Mouse (Mus musculus) mesoderm, embryonic 11.5 days (tissue): ENCODE data around the gene Sympk.

Source experiments
- DNase-seq: peaks from one replicate; pipeline ENCODE4 v3.0.0-alpha.2; 2012; ENCODE audit warnings: low read depth, low spot score

Gene Sympk

GRCm38 (mm10) chr7:19007026-19007977, 16.9 kb upstream of the Sympk start:
- no peak for DNase-seq

GRCm38 (mm10) chr7:19010581-19010980, 13.6 kb upstream of the Sympk start:
- no peak for DNase-seq

- DNase-seq, result no peak
These were observed 12.1 kb upstream of the Sympk start for GRCm38 (mm10) chr7:19012025-19012621.

- DNase-seq, result no peak
These were observed 11.3 kb upstream of the Sympk start for GRCm38 (mm10) chr7:19012882-19013281.

- DNase-seq, result no peak
These were observed 9.7 kb upstream of the Sympk start for GRCm38 (mm10) chr7:19014452-19014851.

GRCm38 (mm10) chr7:19016042-19016441, 8.1 kb upstream of the Sympk start:
- no peak for DNase-seq

GRCm38 (mm10) chr7:19017909-19018308, 6.3 kb upstream of the Sympk start:
- no peak for DNase-seq

GRCm38 (mm10) chr7:19021048-19021447, 3.1 kb upstream of the Sympk start:
- no peak for DNase-seq

GRCm38 (mm10) chr7:19022189-19022958, 1.8 kb upstream of the Sympk start:
- no peak for DNase-seq

- no peak for DNase-seq
These were observed 791 bp upstream of the Sympk start, which contains the start of gene Foxa3 for GRCm38 (mm10) chr7:19023357-19023814. Gene Foxa3, minus strand, starts transcription at chr7:19023538.

GRCm38 (mm10) chr7:19024581-19025255, 541 bp downstream of the Sympk start:
- peak; percentile 30 for DNase-seq

- no peak for DNase-seq
These were observed 3.9 kb downstream of the Sympk start for GRCm38 (mm10) chr7:19028067-19028466.

- peak; percentile 68 for DNase-seq
These were observed 5.0 kb downstream of the Sympk start for GRCm38 (mm10) chr7:19029084-19029653.

- DNase-seq, result no peak
These were observed 7.5 kb downstream of the Sympk start for GRCm38 (mm10) chr7:19031641-19032040.

GRCm38 (mm10) chr7:19044616-19045015, 20.4 kb downstream of the Sympk start:
- DNase-seq, result no peak

- no peak for DNase-seq
These were observed 22.3 kb downstream of the Sympk start for GRCm38 (mm10) chr7:19046286-19047069.

- DNase-seq, result no peak
These were observed 23.9 kb downstream of the Sympk start for GRCm38 (mm10) chr7:19048006-19048527.

GRCm38 (mm10) chr7:19049252-19049651, 25.1 kb downstream of the Sympk start:
- DNase-seq, result no peak

- DNase-seq, result no peak
These were observed 26.0 kb downstream of the Sympk start for GRCm38 (mm10) chr7:19050172-19050571.

- no peak for DNase-seq
These were observed 27.0 kb downstream of the Sympk start for GRCm38 (mm10) chr7:19051161-19051560.
